Mouse (Mus musculus): ENCODE data around the gene Sec24b.

Sec24b gene

DNA sequence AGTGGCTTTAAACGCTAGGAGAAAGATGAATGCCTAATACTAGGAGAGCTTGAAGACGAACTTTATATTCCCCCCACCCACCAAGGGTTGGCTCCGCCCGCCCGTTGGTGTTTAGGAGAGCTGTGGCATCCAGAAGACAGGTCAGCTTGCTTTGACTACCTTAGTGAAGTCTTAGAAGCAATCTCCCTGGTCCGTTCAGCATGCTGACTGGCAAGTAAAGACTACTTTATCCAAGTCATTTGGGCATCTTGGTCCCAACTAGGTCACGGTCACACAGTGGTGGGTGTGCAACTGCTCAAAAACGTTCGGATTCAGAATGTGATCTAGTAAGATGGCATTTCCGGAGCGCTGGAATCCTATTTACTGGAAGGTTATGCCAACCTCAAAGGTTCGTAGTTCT lies at the start of gene Sec24b:
Gene Sec24b, minus strand, starts transcription at position 273 of the 400 bp plus-strand sequence.
- peak; percentile 25 to 37 for DNase-seq

DNA sequence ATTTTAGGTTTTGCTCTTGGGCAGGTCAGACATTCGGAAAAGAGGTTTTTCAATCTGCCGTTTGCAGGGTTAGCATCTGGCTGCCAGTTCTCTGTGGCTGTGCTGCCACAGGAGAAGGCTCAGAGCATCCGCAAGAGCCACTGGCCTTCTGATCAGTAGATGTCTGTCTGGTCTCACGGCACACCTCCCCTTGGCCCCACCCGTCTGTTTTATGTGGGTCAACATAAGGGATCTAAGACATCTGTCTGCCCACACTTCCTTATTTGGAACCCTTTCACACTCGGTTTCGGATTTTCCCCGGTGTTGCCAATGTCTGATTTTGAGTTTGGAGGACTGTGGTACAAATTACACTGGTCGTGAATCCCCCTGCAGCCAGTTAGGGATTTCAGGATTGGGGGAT lies 43.1 kb upstream of the Sec24b start:
- no peak for DNase-seq

DNA sequence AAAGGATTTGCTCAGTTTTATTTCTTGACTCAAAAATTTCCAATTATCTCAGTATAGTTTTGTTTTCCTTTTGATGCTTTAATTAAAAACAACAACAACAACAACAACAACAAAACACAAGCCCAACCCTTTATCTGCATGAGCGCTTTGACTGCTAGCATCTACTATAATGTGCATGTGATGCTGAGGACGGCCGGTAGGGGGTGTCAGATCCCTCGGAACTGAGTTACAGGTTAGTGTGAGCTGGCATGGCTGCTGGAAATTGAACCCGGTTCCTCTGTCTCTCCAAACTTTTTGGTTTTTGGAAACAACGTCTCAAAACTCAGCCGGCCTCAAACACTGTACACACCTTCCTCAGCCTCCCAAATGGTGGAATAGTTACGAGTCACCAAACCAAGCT lies 42.1 kb upstream of the Sec24b start:
- peak in 1 of 2 experiments; percentile 45 for DNase-seq

DNA sequence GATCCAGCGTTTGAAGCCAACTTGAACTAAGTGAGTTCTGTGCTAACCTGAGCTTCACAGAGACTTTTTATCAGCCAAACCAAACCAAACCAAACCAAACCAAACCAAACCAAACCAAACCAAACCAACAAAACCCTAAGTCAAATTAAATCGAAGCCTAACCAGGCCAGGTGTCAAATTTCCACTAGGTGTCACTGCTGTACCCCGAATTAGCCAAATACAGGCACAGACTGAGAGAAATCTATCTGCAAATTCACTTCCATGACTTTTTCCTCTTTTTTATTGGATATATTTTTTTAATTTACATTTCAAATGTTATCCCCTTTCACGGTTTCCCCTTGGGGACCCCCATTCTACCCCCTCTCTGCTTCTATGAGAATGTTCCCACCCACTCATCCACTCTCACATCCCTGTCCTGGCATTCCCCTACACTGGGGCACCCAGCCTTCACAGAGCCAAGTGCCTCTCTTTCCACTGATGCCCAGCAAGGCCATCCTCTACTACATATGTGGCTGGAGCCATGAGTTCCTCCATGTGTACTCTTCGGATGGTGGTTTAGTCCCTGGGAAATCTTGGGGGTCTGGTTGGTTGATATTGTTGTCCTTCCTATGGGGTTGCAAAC lies 33.9 kb upstream of the Sec24b start:
- peak; percentile 8 to 33 for DNase-seq

DNA sequence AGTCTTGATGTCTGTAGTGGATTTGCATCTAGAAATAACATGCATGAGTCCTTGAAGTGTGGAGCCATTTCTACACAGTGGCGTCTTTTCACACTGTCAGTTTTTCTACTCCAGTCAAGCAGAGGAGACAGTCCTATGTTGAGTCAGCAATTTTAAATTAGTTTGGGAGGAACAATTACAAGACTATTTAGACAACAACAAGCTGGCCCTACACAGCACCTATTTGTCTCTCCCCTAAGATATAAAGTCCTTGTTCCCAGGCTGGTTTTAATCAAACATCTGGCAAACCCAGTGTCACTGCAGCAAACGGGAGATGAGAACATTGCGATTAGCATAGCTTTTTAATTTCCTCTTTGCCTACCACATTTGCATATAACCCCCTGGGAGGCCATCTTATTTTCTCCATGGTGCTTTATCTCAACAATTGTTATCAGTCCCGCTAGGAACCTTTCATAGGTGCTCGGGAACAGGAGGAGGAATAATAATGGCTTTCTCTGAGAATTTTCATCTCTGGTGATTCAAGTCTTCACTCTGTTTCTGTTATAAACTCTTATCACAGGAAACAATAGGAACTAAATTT lies 32.9 kb upstream of the Sec24b start:
- no peak for DNase-seq

DNA sequence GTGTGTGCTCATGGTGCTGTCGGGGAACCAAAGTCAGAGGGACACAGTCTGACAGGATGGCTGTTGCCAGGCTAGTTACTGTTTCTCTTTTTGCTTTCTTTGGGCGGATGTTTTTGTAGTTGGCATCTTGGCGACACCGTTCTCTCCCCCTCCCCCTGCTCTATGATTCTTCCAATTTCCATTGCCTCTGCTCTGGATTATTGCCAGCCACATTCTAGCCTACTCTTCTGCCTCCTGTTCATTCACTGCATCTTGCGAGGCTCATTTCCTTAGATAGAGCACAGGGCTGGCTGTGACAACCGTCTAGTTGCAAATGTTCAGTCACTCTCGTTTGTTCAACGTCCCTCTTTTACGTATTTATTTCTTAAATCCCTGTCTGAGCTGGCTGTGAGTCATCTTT lies 29.1 kb upstream of the Sec24b start:
- DNase-seq, result no peak

DNA sequence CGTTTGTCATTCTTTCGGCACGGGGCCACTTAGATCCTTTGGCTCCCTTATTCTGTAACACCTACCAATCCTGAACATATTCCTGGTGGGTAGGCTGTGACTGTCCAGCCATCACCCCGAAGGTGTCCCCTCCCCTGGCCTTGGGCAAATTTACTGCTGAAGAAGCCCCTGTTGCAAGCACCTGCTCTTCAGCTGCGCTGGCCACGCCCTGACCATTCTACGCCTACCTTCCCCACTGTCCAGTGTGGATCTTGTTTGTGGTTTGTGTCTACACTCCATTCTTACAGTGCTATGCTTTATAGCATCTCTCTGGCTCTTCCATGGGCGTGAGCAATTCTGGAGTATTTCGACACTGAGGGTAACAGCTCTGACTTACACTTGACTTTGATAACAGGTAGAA lies 27.3 kb upstream of the Sec24b start:
- no peak for DNase-seq

DNA sequence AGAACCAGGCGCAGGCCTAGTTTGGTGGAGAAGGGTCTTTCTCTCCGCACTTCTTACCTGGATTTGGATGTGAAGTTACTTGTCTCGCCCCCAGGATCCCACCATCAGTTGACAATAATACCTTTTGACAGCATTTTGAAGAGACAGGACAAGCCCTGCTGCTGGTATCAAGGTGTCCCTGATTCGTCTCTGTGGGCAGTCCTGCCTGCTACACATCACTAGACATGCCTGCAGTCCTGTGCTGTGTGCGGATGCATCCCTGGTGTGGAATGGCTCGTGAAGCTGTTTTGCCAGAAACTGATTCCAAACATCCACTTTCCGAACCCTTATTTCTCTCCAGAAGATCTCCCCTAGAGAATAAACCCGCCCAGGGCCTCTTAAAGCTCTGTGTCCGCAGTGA lies 26.1 kb upstream of the Sec24b start:
- DNase-seq, result no peak

DNA sequence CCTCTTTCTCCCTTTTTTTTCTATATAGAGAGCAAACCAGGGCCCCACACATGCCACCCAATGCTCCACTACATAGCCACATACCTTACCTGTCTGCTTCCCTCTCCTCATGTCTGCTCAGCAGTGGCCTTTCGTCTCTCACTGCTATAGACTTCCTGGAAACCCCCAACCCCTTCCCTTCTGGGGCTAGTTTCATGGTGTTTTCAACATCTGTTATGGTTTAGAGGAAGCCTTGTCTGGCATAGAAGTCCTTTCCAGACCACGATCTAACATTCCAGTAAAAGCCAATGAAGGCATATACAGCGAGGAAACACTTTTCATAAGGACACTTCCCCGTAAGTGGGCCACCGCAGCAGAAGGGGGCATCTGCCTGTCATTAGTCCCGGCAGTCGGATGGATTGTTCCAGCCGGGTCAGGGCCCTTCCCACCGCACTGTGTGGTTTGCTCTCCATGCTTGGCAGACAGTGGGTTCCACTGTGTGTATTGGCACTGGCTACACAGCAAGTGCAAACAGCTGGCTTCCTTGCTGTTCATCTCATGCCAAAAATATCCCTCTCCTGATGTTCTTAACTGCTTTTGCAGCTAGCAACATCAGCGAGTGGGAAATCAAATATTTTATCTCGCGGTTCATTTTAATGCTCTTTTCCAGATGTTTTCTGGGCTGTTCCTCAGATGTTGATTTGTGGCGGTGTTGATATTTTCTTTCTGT lies 25.2 kb upstream of the Sec24b start:
- no peak for DNase-seq

DNA sequence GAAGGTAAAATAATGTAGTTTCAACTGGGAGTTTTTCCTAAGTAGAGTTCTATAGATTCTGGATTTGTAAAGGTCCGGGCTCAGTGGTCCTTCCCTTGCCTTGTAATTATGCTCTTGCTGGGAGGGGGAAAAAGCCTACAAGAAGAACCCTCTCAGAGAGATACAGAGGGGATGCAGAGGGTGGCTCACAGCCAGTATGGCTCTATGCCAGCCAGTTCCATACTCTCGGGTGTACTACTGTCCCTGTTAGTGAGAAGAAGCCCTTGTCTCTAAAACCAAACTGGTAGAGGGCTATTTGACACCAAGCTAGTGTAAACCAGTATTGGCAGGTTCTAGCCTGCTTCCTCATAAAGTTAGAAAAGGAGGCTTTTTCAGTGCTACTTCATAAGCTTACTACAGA lies 22.0 kb upstream of the Sec24b start:
- no peak for DNase-seq

DNA sequence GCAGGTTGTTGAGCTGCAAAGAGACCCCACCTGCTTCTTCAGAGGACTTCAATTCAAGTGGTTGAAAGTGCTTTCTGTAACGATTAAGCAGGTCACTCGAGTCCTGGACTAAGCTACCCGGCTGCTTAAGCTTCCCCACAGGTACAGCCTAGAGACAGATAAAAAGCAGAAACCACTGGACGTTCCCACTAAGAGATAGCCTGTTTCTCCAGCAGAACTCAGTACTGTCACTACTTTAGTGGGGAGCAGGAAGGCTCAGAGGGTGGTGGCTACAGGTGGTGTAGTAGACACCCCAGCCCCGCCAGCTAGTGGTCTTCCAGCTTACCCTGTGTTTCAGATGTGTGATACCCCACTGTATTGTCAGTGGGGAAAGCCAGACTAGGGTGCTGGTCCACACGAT lies 19.3 kb upstream of the Sec24b start:
- DNase-seq, result no peak

DNA sequence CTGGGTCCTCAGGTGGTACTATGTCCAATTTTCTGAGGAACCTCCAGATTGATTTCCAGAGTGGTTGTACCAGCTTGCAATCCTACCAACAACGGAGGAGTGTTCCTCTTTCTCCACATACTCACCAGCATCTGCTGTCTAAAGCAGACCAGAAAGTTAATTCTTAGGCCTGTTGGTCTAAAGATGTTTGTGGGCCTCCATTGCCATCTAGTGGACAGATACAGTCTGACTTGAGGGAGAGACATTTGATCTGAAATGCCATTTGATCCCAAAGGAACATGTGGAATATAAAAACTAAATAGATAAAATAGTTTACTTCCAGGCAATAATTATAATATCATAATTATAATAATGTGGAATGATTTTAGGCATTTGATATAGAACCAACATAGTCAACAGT lies 18.4 kb upstream of the Sec24b start:
- peak; percentile 47 to 76 for DNase-seq

DNA sequence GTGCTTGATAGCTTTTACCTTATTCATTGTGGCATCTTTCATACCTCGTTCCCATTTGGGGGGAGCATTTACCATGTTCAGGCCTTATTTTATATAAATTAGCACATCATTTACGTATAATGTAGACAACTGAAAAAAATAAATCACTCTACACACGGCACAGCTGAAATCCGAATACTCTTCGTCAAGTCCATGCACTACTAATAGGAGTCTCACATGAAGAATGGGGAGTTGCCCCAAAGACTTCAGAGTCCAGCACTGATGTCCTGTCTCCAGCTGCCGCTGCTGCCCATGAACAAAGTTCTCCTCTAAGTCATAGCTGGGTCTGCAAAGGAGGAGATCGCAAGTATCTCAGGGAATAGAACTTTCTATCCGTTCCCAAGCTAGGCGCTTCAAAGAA lies 15.9 kb upstream of the Sec24b start:
- no peak for DNase-seq

DNA sequence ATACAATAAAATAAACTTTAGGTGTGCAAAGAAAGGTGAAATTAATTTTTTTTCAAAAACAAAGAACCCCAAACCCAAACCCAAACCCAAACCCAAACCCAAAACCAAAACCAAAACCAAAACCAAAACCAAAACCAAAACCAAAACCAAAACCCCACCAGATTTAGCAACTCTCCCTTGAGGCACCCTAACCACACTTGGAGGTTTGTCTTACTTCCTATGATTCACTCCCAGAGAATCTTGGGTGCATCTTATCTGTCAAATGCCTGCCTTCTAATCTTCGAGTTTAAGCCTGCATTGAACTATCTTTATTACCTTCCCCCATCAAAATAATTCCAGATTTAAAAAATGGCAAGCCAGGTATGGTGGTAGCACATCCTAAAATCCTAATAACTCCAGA lies 14.4 kb upstream of the Sec24b start:
- DNase-seq, result no peak

DNA sequence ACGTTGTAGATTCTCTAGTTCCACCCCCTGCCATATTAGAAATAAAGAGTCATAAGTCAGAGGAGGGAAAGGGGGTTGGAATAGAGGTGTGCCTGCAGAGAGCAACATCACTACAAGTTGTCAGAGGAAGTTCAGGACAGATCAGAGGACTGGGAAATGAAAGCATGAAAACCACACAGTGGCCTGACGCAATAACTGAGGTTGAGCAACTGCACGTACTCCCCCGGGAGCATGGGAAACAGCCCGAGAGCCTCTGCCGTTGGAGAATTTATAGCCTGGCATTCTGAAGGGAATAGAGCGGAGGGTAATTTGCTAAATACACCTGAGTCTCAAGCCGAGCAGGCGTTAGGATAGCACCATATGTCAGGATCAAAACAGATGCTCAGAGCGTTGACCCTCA lies 11.7 kb upstream of the Sec24b start:
- no peak for DNase-seq

DNA sequence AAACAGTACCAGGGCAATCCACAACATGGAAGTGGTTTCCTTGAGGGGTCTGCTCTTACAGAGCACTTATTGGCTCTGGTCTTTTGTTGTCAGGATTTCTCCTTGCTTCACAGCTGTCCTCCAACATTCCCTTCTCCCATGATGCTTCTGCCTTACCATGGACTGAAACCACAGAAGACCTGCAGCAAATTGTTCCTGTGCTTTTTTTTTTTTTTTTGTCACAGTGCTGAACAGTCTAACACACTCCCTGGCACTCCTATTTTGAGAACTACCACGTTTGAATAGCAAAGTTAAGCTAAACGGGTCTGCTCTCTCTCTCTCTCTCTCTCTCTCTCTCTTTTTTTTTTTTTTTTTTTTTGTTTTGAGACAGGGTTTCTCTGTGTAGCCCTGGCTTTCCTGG lies 10.6 kb upstream of the Sec24b start:
- no peak for DNase-seq

DNA sequence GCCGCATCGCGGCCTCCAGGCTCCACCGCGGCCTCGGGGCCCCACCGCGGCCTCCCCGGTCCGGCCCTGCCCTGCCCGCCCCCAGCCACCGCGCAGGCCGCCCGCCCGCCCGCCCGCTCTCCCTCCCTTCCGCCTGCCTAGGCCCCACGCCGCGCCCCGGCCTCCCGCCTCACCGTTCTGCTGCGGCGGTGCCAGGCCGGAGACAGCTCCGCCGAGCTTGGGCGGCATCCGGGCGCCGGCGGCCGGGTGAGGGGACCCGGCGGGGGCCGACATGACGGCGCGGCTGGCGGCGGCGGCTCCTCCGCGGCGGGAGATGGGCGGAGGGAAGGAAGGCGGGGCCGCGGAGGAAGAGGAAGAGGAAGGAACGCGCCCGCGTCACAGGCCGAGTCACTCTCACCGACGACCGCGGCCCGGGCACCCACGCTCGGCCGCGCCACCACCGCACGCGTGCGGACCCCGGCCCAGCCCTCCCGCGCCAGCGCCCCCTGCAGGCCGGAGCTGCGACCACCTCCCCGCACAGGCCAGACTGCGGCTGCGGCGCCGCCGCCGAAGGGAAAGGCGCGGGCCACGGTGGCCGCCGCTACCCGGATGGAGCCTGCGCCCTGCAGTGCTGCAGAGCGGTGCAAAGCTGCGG lies 840 bp downstream of the Sec24b start:
- peak; percentile 67 to 76 for DNase-seq

DNA sequence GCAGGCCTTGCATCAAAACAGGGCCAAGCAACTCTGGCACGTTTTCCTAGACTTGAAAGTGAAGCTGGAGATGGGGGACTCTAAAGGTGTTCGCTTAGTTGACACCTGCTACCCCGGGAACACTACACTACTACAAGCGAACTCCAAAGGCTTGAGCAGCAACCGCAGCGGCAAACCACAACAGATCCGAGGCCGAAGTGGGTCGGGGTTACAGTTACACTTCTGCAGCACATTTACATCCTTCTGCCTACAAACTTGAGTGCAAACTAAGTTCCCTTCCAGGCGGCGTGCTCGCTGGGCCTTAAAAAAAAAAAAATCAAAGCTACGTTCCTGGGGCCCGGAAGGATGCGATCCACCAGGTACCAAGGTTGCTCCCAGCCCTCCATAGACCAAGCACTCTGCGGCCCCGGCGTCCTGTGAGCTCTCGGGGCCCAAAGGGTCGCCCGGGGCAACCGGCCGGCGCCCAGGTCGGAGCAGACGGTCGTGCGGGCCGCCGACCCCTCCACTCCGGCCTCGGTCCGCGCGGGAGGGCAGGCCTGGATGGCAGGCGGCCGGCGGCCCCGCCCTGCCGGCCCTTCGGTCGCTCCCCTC lies 1.5 kb downstream of the Sec24b start:
- no peak for DNase-seq

DNA sequence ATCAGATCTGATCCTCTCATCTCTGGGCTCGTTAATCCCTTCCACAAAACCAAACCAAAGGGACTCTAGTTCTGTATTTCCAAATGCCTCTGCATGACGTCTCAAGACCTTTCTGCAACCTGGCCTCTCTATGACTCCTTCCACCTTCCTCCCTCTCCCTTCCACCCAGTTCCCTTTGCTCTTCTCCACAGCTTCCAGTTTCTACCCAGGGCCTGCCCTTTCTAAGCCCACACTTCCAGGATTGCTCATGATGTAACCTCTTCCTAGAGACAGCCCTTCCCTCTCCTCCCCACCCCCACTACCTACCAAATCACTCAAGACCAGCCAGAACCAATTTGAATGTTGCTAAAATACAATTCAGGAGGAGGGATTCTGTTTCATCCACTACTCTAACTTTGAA lies 2.9 kb downstream of the Sec24b start:
- no peak for DNase-seq

DNA sequence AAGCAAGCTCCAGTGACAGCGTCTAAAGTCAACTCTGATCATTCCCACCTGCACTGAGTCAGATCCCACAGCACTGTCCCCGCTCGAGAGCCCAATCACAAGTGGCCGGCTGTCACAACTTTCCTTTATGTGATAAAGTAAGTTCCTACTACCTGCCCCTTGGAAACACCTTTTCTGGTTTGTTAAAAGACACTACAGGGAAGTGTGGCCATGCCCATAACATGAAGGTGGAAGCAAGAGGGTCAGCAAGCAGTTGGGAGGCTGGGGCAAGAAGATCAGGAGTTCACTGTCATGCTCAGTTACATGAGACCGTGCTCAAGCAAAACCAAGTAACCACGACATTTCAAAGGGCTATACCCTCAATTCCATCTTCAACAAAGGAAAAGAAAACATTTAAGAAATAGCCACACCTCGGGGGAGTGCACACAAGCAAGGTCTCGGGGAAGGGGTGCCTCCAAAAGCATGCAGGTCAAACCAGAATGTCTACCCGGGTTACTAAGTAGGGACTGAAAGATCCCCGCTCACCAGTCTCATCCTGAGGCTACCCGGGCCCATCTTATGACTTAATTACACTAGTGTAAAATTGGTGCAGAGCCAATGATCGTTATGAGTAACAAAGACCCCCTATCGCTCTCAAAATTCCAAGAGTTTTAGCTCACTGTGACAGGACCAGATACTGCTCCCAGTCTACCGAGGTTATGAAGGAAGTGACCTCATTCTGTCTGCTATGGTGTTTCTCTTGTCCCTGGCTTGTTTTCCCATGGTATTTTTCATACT lies 3.6 kb downstream of the Sec24b start:
- no peak for DNase-seq

DNA sequence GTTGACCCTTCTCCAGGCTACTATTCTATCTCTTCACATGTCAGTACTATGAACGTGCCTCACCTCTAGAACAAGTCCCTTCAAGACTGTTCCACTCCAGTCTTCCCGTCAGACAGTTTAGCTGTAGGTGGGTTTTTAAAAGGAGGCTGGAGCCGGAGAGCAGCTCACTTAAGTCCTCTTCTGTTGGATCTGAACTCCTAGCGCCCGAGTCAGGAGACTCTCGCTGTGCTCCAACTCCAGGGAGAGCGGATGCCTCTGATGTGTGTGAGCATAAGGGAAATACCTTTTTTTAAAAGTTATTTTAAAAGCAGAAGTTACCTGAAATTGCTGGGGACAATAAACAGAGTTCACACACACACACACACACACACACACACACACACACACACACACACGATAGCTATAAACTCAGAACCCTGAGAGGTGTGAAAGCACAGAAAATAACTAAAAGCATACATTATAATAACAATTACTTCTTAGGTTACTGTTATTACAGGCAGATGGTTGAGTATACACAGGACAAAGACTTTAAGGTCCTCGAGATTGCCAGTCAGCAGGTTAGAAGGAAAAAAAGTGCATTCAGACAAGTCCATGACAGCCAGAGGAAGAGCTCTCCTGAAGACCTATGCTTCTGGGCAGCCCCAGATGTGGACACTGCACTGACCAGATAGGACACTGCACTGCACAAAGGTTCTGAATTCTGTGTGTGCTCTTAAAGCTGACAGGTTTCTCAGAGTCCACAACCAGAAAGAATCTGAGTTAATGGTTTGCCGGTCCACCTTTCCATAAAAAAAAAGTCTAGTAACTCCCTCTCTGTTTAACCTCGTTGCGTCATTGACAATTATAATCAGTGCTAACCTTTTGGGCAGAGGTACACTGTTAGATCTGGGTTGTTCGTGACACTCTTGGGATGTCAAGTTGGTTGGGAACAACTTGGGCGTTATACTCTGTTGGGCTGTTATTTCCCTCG lies 5.7 kb downstream of the Sec24b start:
- DNase-seq, result peak in 1 of 2 experiments; percentile 53

DNA sequence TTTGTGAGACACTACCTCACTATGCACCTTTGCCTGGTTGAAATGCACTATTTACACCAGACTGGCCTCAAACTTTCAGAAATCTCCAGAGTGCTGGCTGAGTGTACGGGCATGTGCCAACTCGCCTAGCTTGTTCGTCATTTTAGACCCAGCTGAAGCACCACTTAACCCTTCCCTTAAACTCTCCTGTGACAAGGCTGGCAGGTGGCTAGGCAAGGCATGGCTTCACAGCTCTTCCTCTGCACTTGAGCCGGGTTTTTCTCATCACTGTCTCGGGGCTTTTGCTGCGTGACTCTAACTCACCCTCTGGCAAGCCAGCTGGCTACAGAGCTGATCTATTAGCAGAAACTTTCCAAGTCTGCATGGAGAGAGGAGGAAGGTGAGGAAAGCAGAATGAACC lies 6.8 kb downstream of the Sec24b start:
- DNase-seq, result no peak
